Mouse (Mus musculus): Measurements from ENCODE around the gene Itga5. TPM values are rescaled to one million over a fixed set of nuclear protein-coding genes. Genes with fewer than 3 reads are reported as not detected.

The Itga5 gene
- total RNA-seq, 4 experiments from 2014 or later: 4.0 to 4.9 (median 4.5) TPM

DNA sequence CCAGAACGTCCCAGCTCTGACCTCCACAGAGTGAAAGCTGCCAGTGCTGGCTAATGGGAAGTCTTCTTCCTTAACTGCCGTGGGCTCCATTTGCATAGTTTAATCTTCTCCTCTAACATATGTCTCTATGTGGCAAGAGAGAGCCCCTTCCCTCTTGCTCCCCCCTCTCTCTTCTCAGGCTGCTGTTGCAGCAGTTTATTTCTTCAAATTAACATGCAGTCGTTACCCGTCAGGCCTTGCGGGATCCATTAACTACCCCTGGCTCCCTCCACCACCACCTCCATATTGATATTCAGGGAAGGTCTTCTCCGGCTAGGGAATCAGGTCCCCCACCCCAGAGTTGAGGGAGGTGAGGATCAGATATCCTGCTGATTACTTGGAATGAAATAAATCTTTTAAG lies 69.2 kb downstream of the Itga5 start:
- DNase-seq (ENCODE audit: low spot score in 2 of 2): no peak

DNA sequence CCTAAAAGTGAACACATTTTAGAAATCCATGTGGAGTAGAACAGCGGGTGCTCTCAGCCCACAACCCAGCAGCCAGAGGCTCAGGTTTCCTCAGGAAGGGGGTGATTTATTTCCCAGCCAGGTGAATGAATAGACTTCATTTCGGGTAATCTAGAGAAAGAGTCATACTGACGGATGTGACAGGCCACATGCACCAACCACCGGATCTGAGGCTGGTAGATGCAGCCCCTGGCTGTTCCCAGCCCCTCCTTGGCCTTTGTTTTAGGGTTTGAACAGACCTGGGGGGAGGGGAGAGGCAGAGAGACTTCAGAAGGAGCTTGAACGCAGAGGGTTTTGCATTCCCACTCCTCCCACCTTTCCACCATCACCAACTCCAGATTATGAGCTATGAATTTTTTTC lies 70.7 kb downstream of the Itga5 start:
- DNase-seq (ENCODE audit: low spot score in 2 of 2): no peak

DNA sequence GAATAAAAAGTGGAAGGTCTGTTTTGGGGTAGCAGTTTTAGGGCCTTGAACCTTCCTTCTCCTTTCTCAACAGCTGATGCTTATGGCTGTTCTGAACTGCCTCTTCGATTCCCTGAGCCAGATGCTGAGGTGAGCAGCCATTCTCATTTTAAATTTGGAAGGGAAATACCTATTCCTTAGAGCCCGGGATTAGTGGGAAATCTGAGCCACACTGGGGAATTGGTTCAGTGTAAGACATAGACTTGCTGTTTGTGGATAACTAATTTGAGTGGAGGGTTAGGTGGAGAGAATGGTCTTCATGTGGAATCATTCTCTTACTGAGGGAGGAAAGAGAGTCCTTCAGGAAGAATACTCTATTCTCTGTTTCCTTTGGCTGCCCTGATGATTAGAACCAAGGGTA lies 71.9 kb downstream of the Itga5 start:
- no peak for DNase-seq (ENCODE audit: low spot score in 2 of 2)

Small RNA genes lying within 50 kb of the gene (microRNA-seq; reads per million reads assigned to microRNA genes)
- gene Mir6963: not detected

Other genes with a start within 250 kb of the Itga5 start
- 10 to 100 TPM in 3 of 4 experiments, 1 to 10 TPM in 1; 10.0 to 19.3 (median 12.3) TPM for gene Smug1, start 199.7 kb downstream of the Itga5 start, total RNA-seq (2022)
- gene Cbx5, start 126.9 kb downstream of the Itga5 start, total RNA-seq (2022): 10 to 100 TPM; 25.0 to 34.2 (median 28.9) TPM
- 100 to 1,000 TPM in 1 of 4 experiments, 10 to 100 TPM in 3; 82.7 to 111 (median 89.3) TPM for gene Hnrnpa1, start 126.3 kb downstream of the Itga5 start, total RNA-seq (2022)
- gene Nfe2, start 108.4 kb downstream of the Itga5 start, total RNA-seq (2022): not detected
- 10 to 100 TPM; 34.7 to 39.4 (median 35.6) TPM for gene Copz1, start 94.0 kb downstream of the Itga5 start, total RNA-seq (2022)
- gene Gpr84, start 56.2 kb downstream of the Itga5 start, total RNA-seq (2022): not detected
- gene Zfp385a, start 26.7 kb downstream of the Itga5 start, total RNA-seq (2022): 1 to 10 TPM; 5.7 to 6.4 (median 5.9) TPM
- gene Gtsf1, start 63.7 kb upstream of the Itga5 start, total RNA-seq (2022): not detected
- gene Gtsf2, start 81.7 kb upstream of the Itga5 start, total RNA-seq (2022): not detected
- gene Nckap1l, start 87.0 kb upstream of the Itga5 start, total RNA-seq (2022): 1 to 10 TPM in 1 of 4 experiments, under 1 TPM in 3; 0.27 to 1.0 (median 0.63) TPM
- gene Pde1b, start 136.3 kb upstream of the Itga5 start, total RNA-seq (2022): under 1 TPM; 0.41 to 0.52 (median 0.46) TPM
- 100 to 1,000 TPM in 2 of 4 experiments, 10 to 100 TPM in 2; 77.3 to 125 (median 101) TPM for gene Ppp1r1a, start 171.2 kb upstream of the Itga5 start, total RNA-seq (2022)
- gene Glycam1, start 198.3 kb upstream of the Itga5 start, total RNA-seq (2022): not detected

Measured in gastrocnemius, adult 8-10 months (tissue).